Mouse (Mus musculus): Measurements from ENCODE around the gene Olfr49. TPM values are rescaled to one million over a fixed set of nuclear protein-coding genes. Genes with fewer than 3 reads are reported as not detected.

The Olfr49 gene
- polyA plus RNA-seq, 1 experiment, result not detected

- 77% methylated on average over 18 of the region's 18 CpGs for WGBS
- Histone ChIP-seq H3K27ac (ENCODE audit: control insufficient read depth, insufficient read depth, low read depth, low read length, poor library complexity) (no peak overlapping the region), H3K4me1 (ENCODE audit: control insufficient read depth, insufficient read depth, low read length) (no peaks in the 10 kb centered on the region), H3K4me3 (replicated peaks; ENCODE audit: control insufficient read depth, low read depth, low read length) (no peak overlapping the region)
- TF ChIP-seq POLR2A (IDR thresholded peaks at IDR 0.05; ENCODE audit: borderline replicate concordance, control insufficient read depth, low read depth, low read length), result no peak
- TF ChIP-seq CTCF (IDR thresholded peaks at IDR 0.05; ENCODE audit: control insufficient read depth, insufficient read depth, low read length), result no peak
Measured at GRCm38 (mm10) chr14:54321556-54322376, 37.0 kb upstream of the Olfr49 start.

DNA sequence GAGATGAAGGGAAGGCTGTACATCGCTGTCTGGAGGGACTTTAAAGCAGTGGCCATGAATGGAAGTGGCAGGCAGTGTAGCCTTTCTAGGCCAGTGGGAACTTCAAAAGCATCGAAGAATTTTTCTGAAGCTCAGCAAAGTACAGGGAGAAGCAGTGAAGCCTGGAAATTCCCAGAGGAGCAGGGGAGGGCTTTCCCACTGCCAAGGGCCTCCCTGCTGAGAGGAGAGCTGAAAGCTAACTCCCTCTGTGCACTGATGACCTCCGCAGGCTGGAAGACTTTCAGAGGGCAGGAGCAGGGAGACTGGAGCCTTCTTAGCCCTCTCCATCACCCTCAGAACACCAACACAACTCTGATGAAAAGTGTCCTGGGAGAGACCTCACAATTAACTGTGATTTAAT lies 27.0 kb upstream of the Olfr49 start:
- TF ChIP-seq POLR2A (IDR thresholded peaks at IDR 0.05; ENCODE audit: borderline replicate concordance, control insufficient read depth, low read depth, low read length) (no peak), CTCF (IDR thresholded peaks at IDR 0.05; ENCODE audit: control insufficient read depth, insufficient read depth, low read length) (no peak)
- Histone ChIP-seq H3K4me3 (replicated peaks; ENCODE audit: control insufficient read depth, low read depth, low read length) (no peak overlapping the region), H3K4me1 (ENCODE audit: control insufficient read depth, insufficient read depth, low read length) (no peaks in the 10 kb centered on the region), H3K27ac (ENCODE audit: control insufficient read depth, insufficient read depth, low read depth, low read length, poor library complexity) (no peak overlapping the region)
- WGBS, result 63% methylated on average over 3 of the region's 3 CpGs

- Histone ChIP-seq H3K4me1 (ENCODE audit: control insufficient read depth, insufficient read depth, low read length) (no peaks in the 10 kb centered on the region; the same call in 1 of the 2 replicates), H3K4me3 (replicated peaks; ENCODE audit: control insufficient read depth, low read depth, low read length) (no peak overlapping the region), H3K27ac (ENCODE audit: control insufficient read depth, insufficient read depth, low read depth, low read length, poor library complexity) (no peak overlapping the region)
- 80% methylated on average over 3 of the region's 3 CpGs for WGBS
- TF ChIP-seq CTCF (IDR thresholded peaks at IDR 0.05; ENCODE audit: control insufficient read depth, insufficient read depth, low read length), result no peak
- no peak for TF ChIP-seq POLR2A (IDR thresholded peaks at IDR 0.05; ENCODE audit: borderline replicate concordance, control insufficient read depth, low read depth, low read length)
Measured at GRCm38 (mm10) chr14:54300676-54301075, 15.9 kb upstream of the Olfr49 start.

- H3K27ac ChIP-seq (ENCODE audit: control insufficient read depth, insufficient read depth, low read depth, low read length, poor library complexity), result no peak overlapping the region
- H3K4me1 ChIP-seq (ENCODE audit: control insufficient read depth, insufficient read depth, low read length), result no peaks in the 10 kb centered on the region; the same call in 1 of the 2 replicates
- no peak overlapping the region for H3K4me3 ChIP-seq (replicated peaks; ENCODE audit: control insufficient read depth, low read depth, low read length)
- 74% methylated on average over 5 of the region's 5 CpGs for WGBS
- TF ChIP-seq POLR2A (IDR thresholded peaks at IDR 0.05; ENCODE audit: borderline replicate concordance, control insufficient read depth, low read depth, low read length) (no peak), CTCF (IDR thresholded peaks at IDR 0.05; ENCODE audit: control insufficient read depth, insufficient read depth, low read length) (no peak)
Measured at GRCm38 (mm10) chr14:54300136-54300535, 15.4 kb upstream of the Olfr49 start.

DNA sequence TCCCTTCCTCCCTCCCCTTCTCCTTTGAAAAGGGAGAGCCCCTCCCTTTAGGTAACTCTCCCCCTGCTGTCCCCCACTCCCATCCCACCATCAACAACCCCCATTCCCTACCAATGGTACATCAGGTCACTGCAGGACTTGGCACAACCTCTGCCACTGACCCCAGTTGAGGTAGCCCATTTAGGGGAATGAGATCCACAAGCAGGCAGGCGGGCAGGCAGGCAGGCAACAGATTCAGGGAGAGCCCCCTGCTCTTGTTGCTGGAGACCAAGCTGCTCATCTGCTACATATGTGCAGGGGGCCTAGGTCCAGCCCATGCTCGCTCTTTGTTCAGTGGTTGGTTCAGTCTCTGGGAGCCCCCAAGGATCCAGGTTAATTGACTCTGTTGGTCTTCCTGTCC lies 8.3 kb downstream of the Olfr49 start:
- TF ChIP-seq POLR2A (IDR thresholded peaks at IDR 0.05; ENCODE audit: borderline replicate concordance, control insufficient read depth, low read depth, low read length), result no peak
- TF ChIP-seq CTCF (IDR thresholded peaks at IDR 0.05; ENCODE audit: control insufficient read depth, insufficient read depth, low read length), result no peak
- Histone ChIP-seq H3K4me3 (replicated peaks; ENCODE audit: control insufficient read depth, low read depth, low read length) (no peak overlapping the region), H3K4me1 (ENCODE audit: control insufficient read depth, insufficient read depth, low read length) (no peaks in the 10 kb centered on the region), H3K27ac (ENCODE audit: control insufficient read depth, insufficient read depth, low read depth, low read length, poor library complexity) (no peak overlapping the region; the same call in 1 of the 2 replicates)
- WGBS, result 80% methylated on average over 2 of the region's 2 CpGs

GRCm38 (mm10) chr14:54272696-54273095 lies 12.0 kb downstream of the Olfr49 start:
- no peak for TF ChIP-seq POLR2A (IDR thresholded peaks at IDR 0.05; ENCODE audit: borderline replicate concordance, control insufficient read depth, low read depth, low read length)
- TF ChIP-seq CTCF (IDR thresholded peaks at IDR 0.05; ENCODE audit: control insufficient read depth, insufficient read depth, low read length), result no peak
- Histone ChIP-seq H3K27ac (ENCODE audit: control insufficient read depth, insufficient read depth, low read depth, low read length, poor library complexity) (no peak overlapping the region), H3K4me3 (replicated peaks; ENCODE audit: control insufficient read depth, low read depth, low read length) (no peak overlapping the region), H3K4me1 (ENCODE audit: control insufficient read depth, insufficient read depth, low read length) (no peaks in the 10 kb centered on the region)
- WGBS, result 81% methylated on average over 3 of the region's 3 CpGs

- no peak overlapping the region for H3K4me3 ChIP-seq (replicated peaks; ENCODE audit: control insufficient read depth, low read depth, low read length)
- no peaks in the 10 kb centered on the region for H3K4me1 ChIP-seq (ENCODE audit: control insufficient read depth, insufficient read depth, low read length)
- H3K27ac ChIP-seq (ENCODE audit: control insufficient read depth, insufficient read depth, low read depth, low read length, poor library complexity), result no peak overlapping the region
- WGBS, result 73% methylated on average over 3 of the region's 3 CpGs
- TF ChIP-seq POLR2A (IDR thresholded peaks at IDR 0.05; ENCODE audit: borderline replicate concordance, control insufficient read depth, low read depth, low read length), result no peak
- TF ChIP-seq CTCF (IDR thresholded peaks at IDR 0.05; ENCODE audit: control insufficient read depth, insufficient read depth, low read length), result no peak
Measured at GRCm38 (mm10) chr14:54271976-54272606, 12.6 kb downstream of the Olfr49 start.

DNA sequence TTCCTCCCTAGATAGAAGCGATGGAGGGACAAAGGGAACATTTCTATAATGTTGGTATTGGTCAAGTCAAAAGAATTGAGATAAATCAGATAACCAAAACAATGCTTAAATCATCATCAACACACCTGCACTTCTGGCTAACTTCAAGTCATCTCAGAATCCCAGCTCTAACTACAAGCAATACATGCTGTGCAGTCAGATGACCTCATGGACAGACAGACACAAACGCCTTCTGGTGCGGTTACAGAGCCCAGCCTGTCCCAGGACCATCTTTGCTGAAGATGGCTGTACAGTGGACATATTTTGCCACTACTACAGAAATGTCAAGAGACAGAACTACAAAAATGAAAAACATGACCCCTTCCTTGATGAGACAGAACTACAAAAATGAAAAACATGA lies 14.3 kb downstream of the Olfr49 start:
- WGBS, result 91% methylated on average over 3 of the region's 3 CpGs
- TF ChIP-seq CTCF (IDR thresholded peaks at IDR 0.05; ENCODE audit: control insufficient read depth, insufficient read depth, low read length) (no peak), POLR2A (IDR thresholded peaks at IDR 0.05; ENCODE audit: borderline replicate concordance, control insufficient read depth, low read depth, low read length) (no peak)
- no peak overlapping the region for H3K27ac ChIP-seq (ENCODE audit: control insufficient read depth, insufficient read depth, low read depth, low read length, poor library complexity)

More for the DNA sequence above, 14.3 kb downstream of the Olfr49 start:
- Histone ChIP-seq H3K4me1 (ENCODE audit: control insufficient read depth, insufficient read depth, low read length) (no peaks in the 10 kb centered on the region), H3K4me3 (replicated peaks; ENCODE audit: control insufficient read depth, low read depth, low read length) (no peak overlapping the region)
